Mouse (Mus musculus): ENCODE data around the gene Kcnip4.

DNA sequence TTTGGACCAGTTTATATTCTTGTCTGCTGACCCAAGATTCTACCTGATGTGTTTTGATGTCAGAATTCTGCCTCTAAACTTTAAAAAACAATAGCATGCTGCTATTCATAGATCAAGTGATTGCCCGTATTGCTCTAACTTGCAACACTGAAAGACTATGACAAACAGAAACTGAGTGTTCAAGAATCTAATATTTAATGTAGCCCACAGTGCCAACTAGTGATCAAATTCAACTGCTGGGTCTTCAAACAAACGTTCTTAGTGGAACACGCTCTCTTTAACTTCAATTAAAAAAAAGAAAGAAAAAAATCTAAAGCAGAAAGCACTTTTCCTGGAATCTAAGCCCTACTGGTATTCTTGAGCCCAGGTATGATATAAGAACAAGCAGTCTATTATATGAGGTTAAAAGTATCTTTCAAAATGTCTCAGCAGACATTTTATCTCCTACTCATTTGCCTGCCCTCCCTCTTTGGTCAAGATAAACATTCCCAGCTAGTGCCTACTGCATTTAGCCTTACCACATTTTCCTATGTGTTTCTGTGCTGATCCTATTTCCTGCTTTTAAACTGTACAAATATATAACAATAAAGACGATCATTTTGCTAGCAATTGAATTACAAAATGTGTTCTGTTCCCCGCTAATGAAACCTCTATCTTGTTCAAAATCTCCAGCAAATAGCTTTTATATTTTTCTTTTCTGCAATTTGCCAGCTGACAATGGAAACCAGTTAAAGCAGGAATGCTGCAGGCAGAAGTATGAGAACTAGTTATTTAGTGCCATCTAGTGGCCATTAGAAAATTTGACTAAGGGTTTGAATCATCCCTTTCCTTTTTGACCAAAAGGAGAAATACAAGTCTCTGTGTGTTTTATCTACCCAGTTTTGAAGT lies 1179.4 kb downstream of the Kcnip4 start:
- TF ChIP-seq HCFC1 (IDR thresholded peaks at IDR 0.05; ENCODE audit: borderline replicate concordance, insufficient read depth, low read length) (no peak), CHD2 (IDR thresholded peaks at IDR 0.05; ENCODE audit: low read depth, low read length) (no peak), ZNF384 (IDR thresholded peaks at IDR 0.05; ENCODE audit: low read depth, low read length) (no peak), MAFK (IDR thresholded peaks at IDR 0.05; ENCODE audit: insufficient read depth, low read depth, low read length) (no peak)

Data from ES-E14 (cell line).